Comparison of ENCODE assay signal across 15 mouse cellular contexts in the genomic region with DNA sequence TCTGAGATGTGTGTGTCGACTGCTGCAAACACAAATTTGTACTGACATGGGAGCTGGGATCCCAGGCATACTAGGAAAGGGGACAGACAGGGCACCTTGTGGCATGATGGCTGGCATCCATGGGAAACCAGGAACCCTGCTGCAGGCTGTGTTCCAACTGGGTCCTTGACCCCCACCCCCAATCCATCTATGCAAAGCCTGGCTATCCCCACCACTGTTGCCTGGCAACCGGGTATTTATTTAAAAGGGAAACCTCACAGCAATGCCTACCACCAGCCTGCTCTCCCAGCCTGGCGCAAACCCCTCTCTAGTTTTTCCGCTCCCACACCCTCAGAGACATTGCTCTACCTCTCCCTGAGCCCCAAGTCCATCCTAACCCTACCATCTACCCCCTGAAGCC. TPM values are rescaled to one million over a fixed set of nuclear protein-coding genes. Genes with fewer than 3 reads are reported as not detected.
DNase-seq lines count a peak whose midpoint lies in the region; ATAC-seq and TF ChIP-seq lines count a peak whose summit lies in the region.
"Had no signal": no experiment of that assay in that cellular context is flagged by ENCODE, and none has a peak within 500 bp of the region (broad histone marks: within the 10 kb centered on the region; RNA-seq: fewer than 3 reads in every experiment).

No protein-coding gene starts in this region.

- no peak for TF ChIP-seq CTCF in left cerebral cortex, adult 2 months (IDR thresholded peaks at IDR 0.05)
- TF ChIP-seq CTCF in forebrain, postnatal 0 days (IDR thresholded peaks at IDR 0.05; ENCODE audit: low read depth), result no peak

- H3K36me3 ChIP-seq in forebrain, postnatal 0 days (ENCODE audit: insufficient read depth), result no peaks in the 10 kb centered on the region
- no peaks in the 10 kb centered on the region for H3K36me3 ChIP-seq in midbrain, embryonic 12.5 days
- H3K36me3 ChIP-seq: heart, embryonic 15.5 days; liver, embryonic 13.5 days had no signal

- intact Hi-C loops in left cerebral cortex, postnatal 14 days (cut with DNase I), result no loop called here
- intact Hi-C loops in left cerebral cortex, adult 2 months (cut with DNase I), result no loop called here

- H3K9ac ChIP-seq in forebrain, postnatal 0 days, result 0 out of 2 replicates have a peak overlapping the region, but pooled peaks have one; percentile 0
- peak overlapping the region; percentile 24; the same call in 1 of the 2 replicates for H3K9ac ChIP-seq in midbrain, embryonic 12.5 days (replicated peaks)
- H3K9ac ChIP-seq: heart, embryonic 15.5 days; liver, embryonic 13.5 days had no signal

- 56% methylated on average over 4 of the region's 4 CpGs for WGBS in forebrain, postnatal 0 days
- WGBS in midbrain, embryonic 12.5 days, result 57% methylated on average over 4 of the region's 4 CpGs

- H3K4me3 ChIP-seq in left cerebral cortex, adult 2 months, result no peak overlapping the region
- H3K4me3 ChIP-seq in forebrain, postnatal 0 days (ENCODE audit: low read depth, low read length), result no peak overlapping the region
- no peak overlapping the region for H3K4me3 ChIP-seq in midbrain, embryonic 12.5 days
- H3K4me3 ChIP-seq: heart, embryonic 15.5 days; liver, embryonic 13.5 days had no signal

- H3K4me2 ChIP-seq in forebrain, postnatal 0 days (ENCODE audit: low read depth), result no peak overlapping the region
- H3K4me2 ChIP-seq in midbrain, embryonic 12.5 days (replicated peaks), result no peak overlapping the region
- H3K4me2 ChIP-seq: heart, embryonic 15.5 days; liver, embryonic 13.5 days had no signal

- no peaks in the 10 kb centered on the region for H3K9me3 ChIP-seq in forebrain, postnatal 0 days (ENCODE audit: low read length)
- H3K9me3 ChIP-seq in midbrain, embryonic 12.5 days, result no peaks in the 10 kb centered on the region
- H3K9me3 ChIP-seq: heart, embryonic 15.5 days; liver, embryonic 13.5 days had no signal

- no peaks in the 10 kb centered on the region for H3K27me3 ChIP-seq in forebrain, postnatal 0 days (ENCODE audit: insufficient read depth, low read length)
- peaks cover 30% of the 10 kb centered on the region for H3K27me3 ChIP-seq in midbrain, embryonic 12.5 days
- H3K27me3 ChIP-seq: heart, embryonic 15.5 days; liver, embryonic 13.5 days had no signal

- H3K4me1 ChIP-seq in forebrain, postnatal 0 days (ENCODE audit: insufficient read depth), result peaks cover 44% of the 10 kb centered on the region
- peaks cover 65% of the 10 kb centered on the region for H3K4me1 ChIP-seq in midbrain, embryonic 12.5 days

- DNase-seq in adrenal gland, adult 8-10 months, result peak; percentile 52
- no peak for DNase-seq in adrenal gland, adult 18-20 months (ENCODE audit: low spot score in 2 of 2)
- peak; percentile 49 to 54 for DNase-seq in left cerebral cortex, postnatal 14 days (ENCODE audit: low spot score in 2 of 2)
- no peak for DNase-seq in left cerebral cortex, adult 2 months (ENCODE audit: extremely low spot score in 1 of 2, low spot score in 2 of 2)
- no peak for DNase-seq in forebrain, postnatal 0 days
- DNase-seq in layer of hippocampus, adult 8-10 months (ENCODE audit: low spot score in 2 of 2), result no peak
- DNase-seq in lung, postnatal 14 days, result no peak
- DNase-seq: kidney, adult 8-10 months; liver, embryonic 13.5 days; lung, postnatal 36 days; spleen, adult 18-20 months had no signal

- peak; percentile 25; the same call in 1 of the 2 replicates for ATAC-seq in forebrain, postnatal 0 days
- no peak for ATAC-seq in midbrain, embryonic 12.5 days (ENCODE audit: low FRiP score, low read depth)

- no peak overlapping the region for H3K27ac ChIP-seq in left cerebral cortex, adult 2 months
- no peak overlapping the region for H3K27ac ChIP-seq in forebrain, postnatal 0 days (ENCODE audit: low read depth, low read length)
- 0 out of 2 replicates have a peak overlapping the region, but pooled peaks have one; percentile 31 for H3K27ac ChIP-seq in midbrain, embryonic 12.5 days (replicated peaks)
- H3K27ac ChIP-seq: liver, embryonic 13.5 days had no signal

RNA-seq across cellular contexts. Expression of a gene that starts 26.2 kb away (rescaled TPM):
- 100 to 1,000 TPM; 117 to 206 (median 157) TPM for total RNA-seq in adrenal gland, adult 8-10 months (2022)
- 10 to 100 TPM; 69.5 to 83.9 TPM for total RNA-seq in adrenal gland, adult 18-20 months (2021)
- 10 to 100 TPM; 42.1 to 43.2 TPM for total RNA-seq in left cerebral cortex, postnatal 14 days (2021)
- 10 to 100 TPM; 45.2 to 48.0 TPM for total RNA-seq in left cerebral cortex, adult 2 months (2021)
- total RNA-seq in forebrain, postnatal 0 days (2014; rRNA removed), result 101 and 149 TPM in 2 replicates
- polyA plus RNA-seq in forebrain, postnatal 0 days (2015; fragmentation: Nextera tagmentation; extraction: Ambion mirVana), result 6.2 and 8.1 TPM in 2 replicates
- 9.7 and 10.4 TPM in 2 replicates for polyA plus RNA-seq in midbrain, embryonic 12.5 days (2016; fragmentation: Nextera tagmentation; extraction: Ambion mirVana)
- 100 to 1,000 TPM in 2 of 4 experiments, 10 to 100 TPM in 2; 92.8 to 120 (median 105) TPM for total RNA-seq in layer of hippocampus, adult 8-10 months (2022)

RNA-seq across cellular contexts. Expression of a gene that starts 38.3 kb away (rescaled TPM):
- not detected for total RNA-seq in adrenal gland, adult 8-10 months (2022)
- under 1 TPM in 1 of 2 experiments, not detected in 1; 0.38 TPM for total RNA-seq in adrenal gland, adult 18-20 months (2021)
- not detected for total RNA-seq in left cerebral cortex, postnatal 14 days (2021)
- total RNA-seq in left cerebral cortex, adult 2 months (2021), result not detected
- total RNA-seq in forebrain, postnatal 0 days (2014; rRNA removed), result not detected in 2 replicates
- polyA plus RNA-seq in forebrain, postnatal 0 days (2015; fragmentation: Nextera tagmentation; extraction: Ambion mirVana), result 0.92 and 1.2 TPM in 2 replicates
- polyA plus RNA-seq in midbrain, embryonic 12.5 days (2016; fragmentation: Nextera tagmentation; extraction: Ambion mirVana), result 0.22 and 0.92 TPM in 2 replicates
- under 1 TPM in 1 of 4 experiments, not detected in 3; 0.47 TPM for total RNA-seq in layer of hippocampus, adult 8-10 months (2022)
- total RNA-seq: layer of hippocampus, postnatal 14 days had no signal

RNA-seq across cellular contexts. Expression of a gene that starts 41.2 kb away (rescaled TPM):
- total RNA-seq in adrenal gland, adult 8-10 months (2022), result 1 to 10 TPM; 1.9 to 4.4 (median 2.4) TPM
- total RNA-seq in adrenal gland, adult 18-20 months (2021), result 1 to 10 TPM; 2.9 to 6.7 TPM
- under 1 TPM in 1 of 2 experiments, not detected in 1; 0.26 TPM for total RNA-seq in left cerebral cortex, postnatal 14 days (2021)
- total RNA-seq in left cerebral cortex, adult 2 months (2021), result not detected
- total RNA-seq in forebrain, postnatal 0 days (2014; rRNA removed), result 0.33 and 1.4 TPM in 2 replicates
- polyA plus RNA-seq in forebrain, postnatal 0 days (2015; fragmentation: Nextera tagmentation; extraction: Ambion mirVana), result 3.8 and 4.2 TPM in 2 replicates
- polyA plus RNA-seq in midbrain, embryonic 12.5 days (2016; fragmentation: Nextera tagmentation; extraction: Ambion mirVana), result not detected in 2 replicates
- 1 to 10 TPM in 1 of 4 experiments, under 1 TPM in 3; 0.31 to 1.0 (median 0.59) TPM for total RNA-seq in layer of hippocampus, adult 8-10 months (2022)
- polyA plus RNA-seq: neural tube, embryonic 11.5 days had no signal

RNA-seq across cellular contexts. Expression of a gene that starts 47.1 kb away (rescaled TPM):
- total RNA-seq in adrenal gland, adult 8-10 months (2022), result under 1 TPM in 2 of 4 experiments, not detected in 2; 0.23 to 0.45 TPM
- not detected for total RNA-seq in adrenal gland, adult 18-20 months (2021)
- 1 to 10 TPM; 1.5 to 3.8 TPM for total RNA-seq in left cerebral cortex, postnatal 14 days (2021)
- 1 to 10 TPM; 2.1 to 2.4 TPM for total RNA-seq in left cerebral cortex, adult 2 months (2021)
- 3.3 and 4.8 TPM in 2 replicates for total RNA-seq in forebrain, postnatal 0 days (2014; rRNA removed)
- polyA plus RNA-seq in forebrain, postnatal 0 days (2015; fragmentation: Nextera tagmentation; extraction: Ambion mirVana), result 2.5 and 2.9 TPM in 2 replicates
- polyA plus RNA-seq in midbrain, embryonic 12.5 days (2016; fragmentation: Nextera tagmentation; extraction: Ambion mirVana), result 0.14 and 0.22 TPM in 2 replicates
- total RNA-seq in layer of hippocampus, adult 8-10 months (2022), result 1 to 10 TPM in 3 of 4 experiments, under 1 TPM in 1; 0.96 to 1.8 (median 1.2) TPM
- polyA plus RNA-seq: liver, embryonic 13.5 days had no signal

Comparison
In these comparisons a context has a peak if more than half of its experiments do, and no peak if none do; other contexts are left out.
1. DNase-seq: peak in adrenal gland, adult 8-10 months (single experiment) and left cerebral cortex, postnatal 14 days (2 of 2); none in adrenal gland, adult 18-20 months (0 of 2), left cerebral cortex, adult 2 months (0 of 2), forebrain, postnatal 0 days (single experiment), layer of hippocampus, adult 8-10 months (0 of 2) and lung, postnatal 14 days (single experiment).